Mouse (Mus musculus) central nervous system, embryonic 11.5 days (tissue): ENCODE results near the gene Ddx17. TPM values are rescaled to one million over a fixed set of nuclear protein-coding genes. Genes with fewer than 3 reads are reported as not detected.

Experiments used
- polyA plus RNA-seq: library from polyadenylated mRNA; depleted of rRNA; stranded (reverse); fragments of >200 nt; gene quantifications from 2 replicates; pipeline ENCODE4 v1.2.3, GENCODE M21; 2012; rRNA removed

Gene Ddx17
- polyA plus RNA-seq, result 569 and 772 TPM in 2 replicates

GRCm38 (mm10) chr15:79546410-79547288 lies at the start of gene Ddx17:
TSS of gene Ddx17 (minus strand) at chr15:79546741.

DNA sequence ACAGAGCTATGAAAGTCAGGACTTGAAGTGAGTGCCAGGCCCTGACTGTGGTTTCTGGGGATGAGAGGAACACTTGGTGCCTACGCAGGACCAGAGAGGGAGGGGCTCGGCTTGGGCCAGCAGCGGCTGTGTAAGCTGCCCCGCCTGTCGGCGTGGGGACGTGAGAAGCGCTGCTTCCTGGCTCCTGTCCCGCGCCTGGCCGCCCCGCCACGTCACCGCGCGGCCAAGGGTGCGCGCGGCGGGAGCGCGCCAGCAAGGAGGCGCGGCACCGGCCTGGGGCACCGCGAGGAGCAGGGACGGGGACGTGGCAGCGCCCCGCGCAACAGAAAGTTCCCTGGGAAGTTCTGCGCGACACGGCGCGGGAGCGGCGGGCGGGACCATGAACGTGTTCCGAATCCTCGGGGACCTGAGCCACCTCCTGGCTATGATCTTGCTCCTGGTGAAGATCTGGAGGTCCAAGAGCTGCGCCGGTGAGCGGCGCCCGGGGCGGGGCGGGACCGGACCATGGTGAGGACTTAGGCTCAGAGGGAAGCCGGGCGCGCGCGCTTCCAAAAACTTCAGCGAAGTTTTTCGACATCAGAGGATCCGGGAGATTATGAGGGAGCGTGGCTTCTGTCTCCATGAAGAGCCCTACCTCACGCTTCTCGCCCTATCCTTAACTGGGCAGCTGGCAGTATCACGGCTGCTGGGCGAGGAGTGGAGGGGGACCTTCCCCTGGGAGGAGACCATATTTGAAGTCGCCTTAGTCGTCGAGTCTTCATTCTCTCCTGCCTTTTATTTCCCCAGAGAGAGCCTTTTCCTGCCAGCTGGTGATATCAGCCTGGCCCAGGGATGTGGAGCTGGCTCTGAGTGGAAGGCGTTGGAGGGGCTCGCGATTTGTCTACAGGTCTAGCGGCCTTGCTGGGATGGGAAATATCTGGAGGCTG lies 30.1 kb downstream of the Ddx17 start, which contains the start of gene Kdelr3:
TSS of gene Kdelr3 (plus strand) at position 241 of the 926 bp plus-strand sequence.

GRCm38 (mm10) chr15:79504707-79505452 lies 41.7 kb downstream of the Ddx17 start, which contains the start of gene Kcnj4:
TSS of gene Kcnj4 (minus strand) at chr15:79505241.

Other genes starting within 250 kb of the Ddx17 start
- gene Pla2g6, start 218.4 kb downstream of the Ddx17 start, polyA plus RNA-seq, result 40.8 and 58.6 TPM in 2 replicates
- 2.8 and 3.6 TPM in 2 replicates for gene Maff, start 200.1 kb downstream of the Ddx17 start, polyA plus RNA-seq
- gene Tmem184b, start 143.2 kb downstream of the Ddx17 start, polyA plus RNA-seq, result 22.4 and 53.3 TPM in 2 replicates
- gene Csnk1e, start 91.2 kb downstream of the Ddx17 start, polyA plus RNA-seq, result 274 and 275 TPM in 2 replicates
- gene Kcnj4, start 41.5 kb downstream of the Ddx17 start, polyA plus RNA-seq, result 0.14 and 0.22 TPM in 2 replicates
- 7.8 and 16.7 TPM in 2 replicates for gene Kdelr3, start 30.3 kb downstream of the Ddx17 start, polyA plus RNA-seq
- gene Dmc1, start 58.4 kb upstream of the Ddx17 start, polyA plus RNA-seq, result 4.3 and 7.7 TPM in 2 replicates
- gene Fam227a, start 112.2 kb upstream of the Ddx17 start, polyA plus RNA-seq, result 16.5 and 17.2 TPM in 2 replicates
- 27.0 and 38.6 TPM in 2 replicates for gene Cby1, start 112.5 kb upstream of the Ddx17 start, polyA plus RNA-seq
- gene Tomm22, start 124.1 kb upstream of the Ddx17 start, polyA plus RNA-seq, result 104 and 127 TPM in 2 replicates
- 22.7 and 28.8 TPM in 2 replicates for gene Josd1, start 141.2 kb upstream of the Ddx17 start, polyA plus RNA-seq
- gene Gtpbp1, start 144.1 kb upstream of the Ddx17 start, polyA plus RNA-seq, result 35.4 and 43.7 TPM in 2 replicates
- gene Sun2, start 195.8 kb upstream of the Ddx17 start, polyA plus RNA-seq, result 28.6 and 30.6 TPM in 2 replicates
- gene Dnal4, start 231.1 kb upstream of the Ddx17 start, polyA plus RNA-seq, result 52.9 and 62.5 TPM in 2 replicates